Mouse (Mus musculus) common myeloid progenitor, adult 5-6 weeks (primary cell): ENCODE results near the gene Dhx34. TPM values are rescaled to one million over a fixed set of nuclear protein-coding genes. Genes with fewer than 3 reads are reported as not detected.
"Not testable (repeated sequence)": the region's sequence is repeated elsewhere in the genome, so short reads cannot be mapped to it uniquely, and the experiment has no call there.

Experiments used
- ATAC-seq: replicated peaks from 2 replicates; pipeline ENCODE4 v1.8.0; 2016; ENCODE audit warnings: low read depth, mild to moderate bottlenecking, moderate TSS enrichment, inconsistent platforms; ENCODE audit not compliant: poor library complexity, severe bottlenecking
- total RNA-seq: library from RNA; stranded (forward); fragments of 200-1000, 187-1606 nt; gene quantifications from 2 replicates; pipeline ENCODE4 v1.2.3, GENCODE M21; 2017

Gene Dhx34
- 4.5 and 9.2 TPM in 2 replicates for total RNA-seq

DNA sequence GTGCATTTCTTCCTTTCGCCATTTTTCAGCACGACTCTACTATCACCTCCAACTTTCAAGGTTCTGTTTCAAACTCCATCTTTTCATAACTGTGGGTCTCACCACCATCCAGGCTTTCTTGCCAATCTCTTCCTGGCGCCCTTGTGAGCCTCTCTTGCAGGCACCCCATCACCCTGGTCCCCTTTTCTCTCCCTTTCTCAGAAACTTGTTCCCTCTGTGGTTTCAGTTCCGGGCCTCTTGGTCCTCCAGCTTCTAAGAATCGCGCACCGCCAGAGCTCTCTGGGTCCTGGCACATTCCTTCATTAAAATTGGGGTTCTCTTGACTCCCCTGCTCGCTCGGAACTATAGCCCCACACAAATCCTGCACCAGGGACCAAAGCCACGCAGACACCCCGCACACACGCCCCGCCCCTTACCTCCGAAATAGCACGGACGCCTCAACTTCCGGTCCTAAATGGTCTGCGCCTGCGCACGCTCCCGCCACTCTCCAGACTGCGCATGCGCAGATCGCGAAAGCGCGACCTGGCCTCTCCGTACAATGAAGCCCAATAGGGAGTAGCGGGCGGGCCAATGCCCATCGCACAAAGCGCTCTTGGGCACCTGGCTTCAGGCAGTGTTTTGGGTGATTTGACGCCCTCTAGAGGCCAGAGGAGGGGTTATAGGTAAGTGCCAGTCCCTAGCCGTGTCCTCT, at the start of gene Dhx34:
TSS of gene Dhx34 (minus strand) at position 456 of the 691 bp plus-strand sequence.
- peak; percentile 96 for ATAC-seq

DNA sequence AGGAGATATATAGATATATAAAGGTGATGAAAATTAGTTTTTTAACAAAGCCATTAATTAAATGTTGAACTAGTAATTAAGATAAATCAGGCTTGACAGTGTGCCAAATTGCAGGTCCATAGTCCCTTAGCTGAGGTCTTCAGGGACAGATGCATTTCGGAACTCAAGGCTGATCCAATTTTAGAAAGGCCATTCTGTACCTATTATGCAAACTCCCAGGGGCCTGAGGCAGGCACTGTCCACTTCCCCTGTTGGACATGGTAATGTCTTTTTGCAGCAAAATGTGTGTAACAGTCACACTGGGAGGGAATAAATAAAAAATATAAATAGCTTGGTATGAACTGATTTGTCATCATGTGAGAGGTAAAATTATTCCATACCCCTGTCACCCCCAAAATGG, 49.3 kb upstream of the Dhx34 start:
- ATAC-seq, result no peak

GRCm38 (mm10) chr7:16266593-16266992, 44.8 kb upstream of the Dhx34 start:
- ATAC-seq, result 0 out of 2 replicates have a peak, but pooled peaks have one; percentile 31

GRCm38 (mm10) chr7:16265856-16266255, 44.0 kb upstream of the Dhx34 start:
- no peak for ATAC-seq

DNA sequence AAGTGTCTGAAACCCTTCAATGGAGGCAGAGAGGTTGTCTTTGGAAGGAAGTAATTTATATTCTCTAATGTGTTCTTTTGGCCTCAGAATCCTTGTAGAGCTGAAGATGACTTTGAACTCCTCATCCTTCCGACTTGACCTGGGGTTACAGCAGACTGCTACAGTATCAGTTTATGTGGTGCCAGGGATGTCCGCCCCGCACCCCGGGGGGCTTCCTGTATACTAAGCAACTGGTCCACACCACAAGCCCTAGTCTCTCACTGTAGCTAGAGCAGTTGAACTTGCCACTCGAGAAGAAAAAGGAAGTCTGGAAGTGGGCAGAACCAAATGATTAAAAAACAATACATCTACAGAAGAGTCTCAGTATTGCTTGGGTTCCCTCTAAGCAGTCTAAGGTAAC, 42.0 kb upstream of the Dhx34 start:
- ATAC-seq, result peak; percentile 39; the same call in 1 of the 2 replicates

GRCm38 (mm10) chr7:16263015-16263787, 41.4 kb upstream of the Dhx34 start:
- peak; percentile 66 for ATAC-seq

DNA sequence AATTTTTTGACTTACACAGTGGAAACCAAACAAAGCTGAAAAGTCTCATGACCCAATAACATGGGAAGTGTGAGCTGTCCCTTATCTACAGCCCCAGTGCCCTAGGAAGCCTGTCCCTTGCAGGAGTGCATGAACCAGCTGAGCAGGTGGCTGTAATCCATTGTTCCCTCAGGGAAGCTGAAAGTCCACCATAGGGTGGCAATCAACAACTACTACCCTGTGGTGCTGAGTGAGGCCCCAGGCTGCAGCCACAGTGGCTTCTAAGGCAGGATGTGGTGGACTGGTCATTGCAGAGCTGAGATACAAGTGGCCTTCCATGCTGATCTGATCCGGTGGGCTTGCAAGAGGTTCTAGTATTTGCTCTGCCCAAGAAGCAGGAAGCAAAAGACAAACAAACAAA, 39.3 kb upstream of the Dhx34 start:
- ATAC-seq, result no peak

DNA sequence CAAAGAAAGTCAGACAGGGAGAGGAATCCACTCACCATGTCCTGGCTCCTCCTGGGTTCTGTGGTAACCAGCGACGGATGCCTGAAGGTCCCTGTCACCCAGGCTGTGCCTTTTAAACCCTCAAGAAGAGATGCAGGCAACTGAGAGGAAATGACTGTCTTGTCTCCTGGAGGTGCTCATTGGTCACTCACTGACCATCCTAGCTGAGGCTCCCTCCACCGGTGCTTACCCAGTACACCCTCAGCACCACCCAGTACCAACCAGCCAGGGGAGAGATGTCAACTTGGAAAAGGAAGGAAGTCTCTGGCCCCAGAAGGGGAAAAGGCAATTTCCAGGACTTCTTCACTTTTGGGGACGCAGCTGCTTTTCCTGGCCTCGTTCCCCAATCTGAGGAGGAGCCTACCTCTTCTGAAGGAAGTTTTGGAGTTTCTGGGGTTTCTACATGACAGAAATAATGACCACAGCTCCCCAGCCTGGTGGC, 37.3 kb upstream of the Dhx34 start, which contains the start of gene C5ar1:
TSS of gene C5ar1 (minus strand) at position 431 of the 481 bp plus-strand sequence.
- ATAC-seq, result no peak

GRCm38 (mm10) chr7:16257830-16258229, 36.0 kb upstream of the Dhx34 start:
- ATAC-seq, result peak; percentile 61

GRCm38 (mm10) chr7:16255963-16256362, 34.1 kb upstream of the Dhx34 start:
- not testable (repeated sequence) for ATAC-seq

DNA sequence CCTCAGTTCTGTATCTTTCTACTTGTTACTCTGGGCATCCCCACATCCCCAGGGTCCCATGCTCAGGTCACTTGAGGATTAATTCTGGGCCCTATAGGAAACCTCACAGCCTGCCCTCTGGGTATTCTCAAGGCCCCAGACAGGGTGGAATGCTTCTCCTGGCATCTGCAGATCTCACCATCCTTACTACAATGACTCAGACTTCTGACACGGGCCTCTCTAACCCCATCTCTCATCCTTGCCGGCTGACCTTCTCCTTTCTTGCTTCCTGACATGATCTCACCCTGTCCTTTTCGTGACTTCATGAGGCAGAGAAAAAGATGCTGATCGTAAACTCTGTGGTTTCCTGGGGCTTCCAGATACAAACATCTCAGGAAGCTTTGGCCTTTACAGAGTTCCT, 32.4 kb upstream of the Dhx34 start:
- peak; percentile 47 for ATAC-seq

- ATAC-seq, result peak; percentile 91
These were observed 28.9 kb upstream of the Dhx34 start for GRCm38 (mm10) chr7:16250687-16251086.

GRCm38 (mm10) chr7:16245958-16246357, 24.1 kb upstream of the Dhx34 start:
- no peak for ATAC-seq

- peak; percentile 68 for ATAC-seq
These were observed 22.2 kb upstream of the Dhx34 start, which contains the start of gene C5ar2 for GRCm38 (mm10) chr7:16244067-16244466. Gene C5ar2, minus strand, starts transcription at chr7:16244154.

- ATAC-seq, result 0 out of 2 replicates have a peak, but pooled peaks have one; percentile 5
These were observed 20.4 kb upstream of the Dhx34 start for GRCm38 (mm10) chr7:16242198-16242597.

- ATAC-seq, result 0 out of 2 replicates have a peak, but pooled peaks have one; percentile 3
These were observed 19.9 kb upstream of the Dhx34 start for GRCm38 (mm10) chr7:16241787-16242186.

DNA sequence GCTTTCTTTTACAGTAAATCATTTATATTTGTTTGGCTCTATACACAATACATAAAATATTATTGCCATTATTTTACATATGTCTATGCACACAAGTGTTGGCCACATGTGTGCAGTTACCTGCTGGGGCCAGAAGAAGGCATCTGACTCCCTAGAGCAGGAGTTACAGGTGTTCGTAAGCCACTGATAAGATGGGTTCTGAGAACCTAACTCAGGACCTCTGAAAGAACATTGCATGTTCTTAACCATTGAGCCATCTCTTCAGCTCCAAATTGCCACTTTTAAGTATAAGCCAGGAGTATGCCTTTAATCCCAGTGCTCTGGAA, 19.1 kb upstream of the Dhx34 start:
- ATAC-seq, result no peak

GRCm38 (mm10) chr7:16240281-16240977, 18.6 kb upstream of the Dhx34 start:
- ATAC-seq, result peak; percentile 29; the same call in 1 of the 2 replicates

DNA sequence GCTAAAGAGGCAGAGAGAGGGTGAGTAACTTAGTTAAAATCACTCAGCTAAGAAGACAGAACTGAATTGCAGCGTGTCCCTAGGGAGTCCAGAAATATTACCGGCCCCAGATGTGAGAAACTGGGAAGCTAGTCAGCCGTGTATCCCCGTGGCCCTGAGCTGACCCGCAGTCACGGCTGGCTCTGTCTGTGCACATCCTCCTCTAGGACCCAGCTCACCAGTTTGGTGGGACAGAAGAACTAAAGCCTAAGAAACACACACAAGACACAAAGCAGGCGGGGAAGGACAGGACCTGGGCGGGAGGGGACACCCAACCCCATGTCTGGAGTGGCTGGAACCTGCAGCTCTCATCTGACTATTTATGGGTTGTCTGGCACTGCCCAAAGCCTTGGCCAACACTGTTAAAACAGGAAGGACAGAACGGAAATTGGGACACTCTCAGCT, 17.7 kb upstream of the Dhx34 start:
- ATAC-seq, result peak; percentile 23; the same call in 1 of the 2 replicates

DNA sequence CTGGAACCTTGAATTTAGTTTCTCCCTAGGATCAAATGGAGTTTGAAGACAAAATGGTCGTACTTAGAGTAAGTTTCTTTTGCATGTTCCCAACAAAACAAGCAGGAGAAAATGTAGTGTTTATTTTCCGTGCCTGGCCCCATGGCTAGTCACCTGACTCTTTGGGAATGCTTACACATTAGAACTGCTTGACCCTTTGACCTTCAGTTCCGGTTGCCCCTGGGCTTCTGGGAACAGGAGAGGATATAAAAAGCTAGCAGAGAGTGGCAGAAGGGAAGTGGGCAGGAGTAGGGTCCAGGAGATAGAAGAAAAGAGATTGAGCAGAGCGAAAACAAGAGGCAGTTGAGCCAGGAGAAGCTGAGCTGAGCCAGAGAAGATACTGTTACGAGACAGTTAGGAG, 8.0 kb upstream of the Dhx34 start:
- no peak for ATAC-seq
